Mouse (Mus musculus) intestine, embryonic 14.5 days (tissue): ENCODE measurements around the gene Gpr107. TPM values are rescaled to one million over a fixed set of nuclear protein-coding genes. Genes with fewer than 3 reads are reported as not detected.

Source experiments
- ATAC-seq: fragments of 200-750 bp; cut with Nextera tagmentation; replicated peaks from 2 replicates; pipeline ENCODE4 v1.8.0; 2017; ENCODE audit warnings: low read depth, moderate number of reproducible peaks, moderate TSS enrichment, moderate library complexity; ENCODE audit not compliant: low FRiP score, low TSS enrichment
- DNase-seq: peaks from one replicate; pipeline ENCODE4 v3.0.0-alpha.2; 2018; ENCODE audit warnings: low spot score
- H3K27ac ChIP-seq: fragments of 300-500 bp; sonication (generic); 2 replicates; pipeline ENCODE4 v1.5.1; 2014; ENCODE audit warnings: low read depth, mild to moderate bottlenecking, control low read depth
- H3K27me3 ChIP-seq: fragments of 300-500 bp; sonication (generic); replicated peaks from 2 replicates; pipeline ENCODE4 v1.6.1; 2014; ENCODE audit warnings: low read length, control low read depth; ENCODE audit not compliant: control insufficient read depth, insufficient read depth
- H3K36me3 ChIP-seq: fragments of 300-500 bp; sonication (generic); 2 replicates; pipeline ENCODE4 v1.6.1; 2014; ENCODE audit warnings: low read length, control low read depth; ENCODE audit not compliant: control insufficient read depth, insufficient read depth
- H3K4me1 ChIP-seq: fragments of 300-500 bp; sonication (generic); replicated peaks from 2 replicates; pipeline ENCODE4 v1.6.1; 2014; ENCODE audit warnings: low read length, control low read depth, mixed read lengths; ENCODE audit not compliant: control insufficient read depth, insufficient read depth
- H3K4me2 ChIP-seq: fragments of 300-500 bp; sonication (generic); 2 replicates; pipeline ENCODE4 v1.6.1; 2014; ENCODE audit warnings: low read length
- H3K4me3 ChIP-seq: fragments of 300-500 bp; sonication (generic); 2 replicates; pipeline ENCODE4 v1.5.1; 2014; ENCODE audit warnings: low read depth, low read length, control low read depth, mixed read lengths
- H3K9ac ChIP-seq: fragments of 300-500 bp; sonication (generic); 2 replicates; pipeline ENCODE4 v1.6.1; 2014; ENCODE audit warnings: mild to moderate bottlenecking, low read length
- H3K9me3 ChIP-seq: fragments of 300-500 bp; sonication (generic); 2 replicates; pipeline ENCODE4 v1.6.1; 2016; ENCODE audit warnings: low read length, control low read depth; ENCODE audit not compliant: control insufficient read depth
- WGBS: fragments of 180-500 bp; shearing (Covaris S2); extraction: QIAGEN DNeasy Blood & Tissue Kit; methylation state at CpG from one replicate; pipeline ENCODE4 v1.1.7; 2014; 5-methylcytosine and 5-hydroxymethylcytosine counted together
- polyA plus RNA-seq: library from polyadenylated mRNA; unstranded; fragments of >200 nt; fragmentation: Nextera tagmentation; extraction: Ambion mirVana; gene quantifications from 2 replicates; pipeline ENCODE4 v1.2.1, GENCODE M21; 2014

The Gpr107 gene
- polyA plus RNA-seq, 1 experiment from 2014 or later = 26.9 TPM

- Histone ChIP-seq H3K9me3 (no peaks in the 10 kb centered on the region), H3K4me2 (peak overlapping the region; percentile 81), H3K4me3 (peak overlapping the region; percentile 47), H3K27ac (peak overlapping the region; percentile 6; the same call in 1 of the 2 replicates), H3K9ac (peak overlapping the region; percentile 39; the same call in 1 of the 2 replicates), H3K27me3 (no peaks in the 10 kb centered on the region), H3K4me1 (peaks cover 46% of the 10 kb centered on the region), H3K36me3 (no peaks in the 10 kb centered on the region)
- DNase-seq (peak; percentile 85), ATAC-seq (peak; percentile 83)
- 12% methylated on average over 22 of the region's 22 CpGs for WGBS
These were observed 106.7 kb downstream of the Gpr107 start for GRCm38 (mm10) chr2:31258609-31259366.

- no peaks in the 10 kb centered on the region for H3K9me3 ChIP-seq
- peak overlapping the region; percentile 39; the same call in 1 of the 2 replicates for H3K9ac ChIP-seq
- peaks cover 52% of the 10 kb centered on the region for H3K4me1 ChIP-seq
- no peaks in the 10 kb centered on the region for H3K27me3 ChIP-seq
- H3K27ac ChIP-seq = peak overlapping the region; percentile 3; the same call in 1 of the 2 replicates
- ATAC-seq = 0 out of 2 replicates have a peak, but pooled peaks have one; percentile 14
- no peaks in the 10 kb centered on the region for H3K36me3 ChIP-seq
- 44% methylated on average over 9 of the region's 9 CpGs for WGBS
- peak overlapping the region; percentile 81 for H3K4me2 ChIP-seq
- no peak for DNase-seq
- H3K4me3 ChIP-seq = peak overlapping the region; percentile 47
These were observed 107.3 kb downstream of the Gpr107 start for GRCm38 (mm10) chr2:31259367-31259920.

GRCm38 (mm10) chr2:31260549-31260948 is 108.4 kb downstream of the Gpr107 start:
- H3K9ac ChIP-seq = no peak overlapping the region
- peaks cover 58% of the 10 kb centered on the region for H3K4me1 ChIP-seq
- WGBS = 85% methylated on average over 8 of the region's 8 CpGs
- no peaks in the 10 kb centered on the region for H3K9me3 ChIP-seq
- H3K27ac ChIP-seq = no peak overlapping the region
- no peak overlapping the region for H3K4me3 ChIP-seq
- no peaks in the 10 kb centered on the region for H3K27me3 ChIP-seq
- DNase-seq = no peak
- H3K4me2 ChIP-seq = no peak overlapping the region
- no peaks in the 10 kb centered on the region for H3K36me3 ChIP-seq
- ATAC-seq = no peak

DNA sequence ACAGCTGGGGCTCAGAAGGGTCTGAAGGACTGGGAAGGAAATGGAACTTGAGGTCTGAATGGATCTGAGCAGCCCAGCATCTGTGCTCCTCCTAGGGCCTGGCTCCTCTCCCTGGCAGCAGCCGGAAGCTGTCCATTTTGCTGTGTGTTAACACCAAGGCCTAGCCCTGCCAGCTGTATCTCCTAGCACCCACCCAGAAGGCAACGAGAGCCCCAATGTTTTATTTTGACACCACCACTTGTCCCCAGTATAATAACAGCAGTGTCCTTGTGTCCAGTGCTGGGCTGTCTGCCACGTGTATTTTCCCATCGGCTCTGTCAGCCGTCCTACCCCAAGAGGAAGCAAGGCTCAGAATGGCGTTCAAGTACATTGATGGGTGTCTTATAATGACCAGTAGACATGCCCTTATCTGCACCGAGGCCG is 110.9 kb downstream of the Gpr107 start:
- H3K4me3 ChIP-seq = no peak overlapping the region
- H3K9me3 ChIP-seq = no peaks in the 10 kb centered on the region
- H3K27ac ChIP-seq = peak overlapping the region; percentile 22; the same call in 1 of the 2 replicates
- no peak for ATAC-seq
- WGBS = 45% methylated on average over 8 of the region's 8 CpGs
- peak; percentile 54 for DNase-seq
- no peaks in the 10 kb centered on the region for H3K36me3 ChIP-seq
- H3K4me2 ChIP-seq = no peak overlapping the region
- peaks cover 48% of the 10 kb centered on the region for H3K4me1 ChIP-seq
- no peaks in the 10 kb centered on the region for H3K27me3 ChIP-seq
- H3K9ac ChIP-seq = no peak overlapping the region

GRCm38 (mm10) chr2:31263746-31264378 is 111.7 kb downstream of the Gpr107 start:
- 37% methylated on average over 9 of the region's 10 CpGs for WGBS
- Histone ChIP-seq H3K4me3 (no peak overlapping the region), H3K4me1 (peaks cover 40% of the 10 kb centered on the region), H3K27me3 (no peaks in the 10 kb centered on the region), H3K27ac (peak overlapping the region; percentile 22; the same call in 1 of the 2 replicates), H3K9me3 (no peaks in the 10 kb centered on the region), H3K4me2 (no peak overlapping the region), H3K36me3 (no peaks in the 10 kb centered on the region), H3K9ac (no peak overlapping the region)
- ATAC-seq = 0 out of 2 replicates have a peak, but pooled peaks have one; percentile 32
- peak; percentile 71 for DNase-seq

DNA sequence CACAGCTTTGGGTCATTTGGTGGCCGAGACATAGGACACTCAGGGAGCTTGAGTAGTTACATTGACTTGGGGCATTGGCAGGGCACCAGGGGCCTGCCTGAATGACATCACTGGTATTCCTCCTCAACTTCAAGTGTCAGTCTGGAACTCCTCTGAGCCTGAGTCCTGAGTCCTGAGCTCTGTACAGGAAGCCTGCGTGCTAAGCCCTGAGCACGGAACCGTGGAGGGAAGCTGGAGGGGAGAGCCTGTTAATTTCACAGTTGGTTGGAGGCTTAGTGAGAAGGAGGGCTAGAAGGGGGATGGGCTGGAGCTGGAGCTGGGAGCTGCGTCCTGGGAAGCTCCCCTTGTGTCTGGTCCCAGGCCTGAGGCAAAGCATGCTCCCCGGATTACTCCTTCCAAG is 115.3 kb downstream of the Gpr107 start:
- no peaks in the 10 kb centered on the region for H3K36me3 ChIP-seq
- no peak overlapping the region for H3K4me2 ChIP-seq
- peaks cover 35% of the 10 kb centered on the region for H3K4me1 ChIP-seq
- DNase-seq (no peak), ATAC-seq (no peak)
- no peaks in the 10 kb centered on the region for H3K9me3 ChIP-seq
- WGBS = 43% methylated on average over 6 of the region's 6 CpGs
- no peaks in the 10 kb centered on the region for H3K27me3 ChIP-seq
- H3K9ac ChIP-seq = no peak overlapping the region
- no peak overlapping the region for H3K4me3 ChIP-seq
- no peak overlapping the region for H3K27ac ChIP-seq

Other genes with a start within 250 kb of the Gpr107 start
- gene Ptges, start 222.5 kb upstream of the Gpr107 start, polyA plus RNA-seq = 3.7 and 4.5 TPM in 2 replicates
- 29.1 and 32.0 TPM in 2 replicates for gene Tor1b, start 199.4 kb upstream of the Gpr107 start, polyA plus RNA-seq
- gene Tor1a, start 184.4 kb upstream of the Gpr107 start, polyA plus RNA-seq = 69.4 and 69.6 TPM in 2 replicates
- gene BC005624, start 170.1 kb upstream of the Gpr107 start, polyA plus RNA-seq = 45.3 and 51.6 TPM in 2 replicates
- gene Usp20, start 170.0 kb upstream of the Gpr107 start, polyA plus RNA-seq = 11.1 and 15.4 TPM in 2 replicates
- 31.1 and 31.4 TPM in 2 replicates for gene Fnbp1, start 10.3 kb upstream of the Gpr107 start, polyA plus RNA-seq
- gene Ncs1, start 93.5 kb downstream of the Gpr107 start, polyA plus RNA-seq = 35.3 and 39.1 TPM in 2 replicates
- 10.0 and 10.3 TPM in 2 replicates for gene Hmcn2, start 162.1 kb downstream of the Gpr107 start, polyA plus RNA-seq